Mouse (Mus musculus): ENCODE results near the gene Gsx1.

The Gsx1 gene

GRCm38 (mm10) chr5:147204905-147205304, 16.4 kb downstream of the Gsx1 start:
- in situ Hi-C loops (cut with MboI, MseI) = no loop called here

- in situ Hi-C loops (cut with MboI, MseI) = no loop called here
Measured at GRCm38 (mm10) chr5:147207852-147208251, 19.4 kb downstream of the Gsx1 start.

GRCm38 (mm10) chr5:147208471-147208870, 20.0 kb downstream of the Gsx1 start:
- in situ Hi-C loops (cut with MboI, MseI) = no loop called here

- in situ Hi-C loops (cut with MboI, MseI) = loop anchor here (5.0 kb wide), 1 partner anchor 295 kb away; no protein-coding TSS in a partner anchor
Measured at GRCm38 (mm10) chr5:147227354-147228112, 39.0 kb downstream of the Gsx1 start.

GRCm38 (mm10) chr5:147235406-147236309, 47.2 kb downstream of the Gsx1 start:
- in situ Hi-C loops (cut with MboI, MseI) = loop anchor here (10.0 kb wide), 1 partner anchor 251 kb away; no protein-coding TSS in a partner anchor
